Mouse (Mus musculus) kidney, embryonic 16.5 days (tissue): ENCODE results near the gene Arhgef1. TPM values are rescaled to one million over a fixed set of nuclear protein-coding genes. Genes with fewer than 3 reads are reported as not detected.

Experiments
- ATAC-seq: fragments of 200-750 bp; cut with Nextera tagmentation; 2 replicates; pipeline ENCODE4 v1.8.0; 2017; ENCODE audit warnings: moderate TSS enrichment; ENCODE audit not compliant: low FRiP score, low TSS enrichment
- H3K27ac ChIP-seq: fragments of 300-500 bp; sonication (generic); 2 replicates; pipeline ENCODE4 v1.5.1; 2014; ENCODE audit warnings: low read length
- H3K27me3 ChIP-seq: fragments of 300-500 bp; sonication (generic); 2 replicates; pipeline ENCODE4 v1.6.1; 2014; ENCODE audit warnings: low read length, control low read depth, mixed read lengths; ENCODE audit not compliant: insufficient read depth
- H3K36me3 ChIP-seq: fragments of 300-500 bp; sonication (generic); 2 replicates; pipeline ENCODE4 v1.6.1; 2014; ENCODE audit warnings: low read length, control low read depth, mixed read lengths; ENCODE audit not compliant: insufficient read depth
- H3K4me1 ChIP-seq: fragments of 300-500 bp; sonication (generic); 2 replicates; pipeline ENCODE4 v1.6.1; 2014; ENCODE audit warnings: low read length, control low read depth, mixed read lengths; ENCODE audit not compliant: insufficient read depth
- H3K4me2 ChIP-seq: fragments of 300-500 bp; sonication (generic); replicated peaks from 2 replicates; pipeline ENCODE4 v1.6.1; 2014; ENCODE audit warnings: low read depth, low read length
- H3K4me3 ChIP-seq: fragments of 300-500 bp; sonication (generic); 2 replicates; pipeline ENCODE4 v1.5.1; 2014; ENCODE audit warnings: mild to moderate bottlenecking, low read length
- H3K9ac ChIP-seq: fragments of 300-500 bp; sonication (generic); replicated peaks from 2 replicates; pipeline ENCODE4 v1.6.1; 2014; ENCODE audit warnings: low read length
- H3K9me3 ChIP-seq: fragments of 300-500 bp; sonication (generic); 2 replicates; pipeline ENCODE4 v1.6.1; 2016; ENCODE audit warnings: low read length, control low read depth
- WGBS: fragments of 180-500 bp; shearing (Covaris S2); extraction: QIAGEN DNeasy Blood & Tissue Kit; methylation state at CpG from one replicate; pipeline ENCODE4 v1.1.7; 2014; 5-methylcytosine and 5-hydroxymethylcytosine counted together
- polyA plus RNA-seq: library from polyadenylated mRNA; unstranded; fragments of >200 nt; fragmentation: Nextera tagmentation; extraction: Ambion mirVana; gene quantifications from 2 replicates; pipeline ENCODE4 v1.2.1, GENCODE M21; 2015

Arhgef1 gene
- polyA plus RNA-seq, 1 experiment from 2014 or later = 94.7 TPM

- no peaks in the 10 kb centered on the region for H3K36me3 ChIP-seq
- H3K4me3 ChIP-seq = no peak overlapping the region
- no peaks in the 10 kb centered on the region for H3K9me3 ChIP-seq
- no peak for ATAC-seq
- H3K4me2 ChIP-seq = no peak overlapping the region
- H3K27ac ChIP-seq = no peak overlapping the region
- WGBS = 77% methylated on average over 6 of the region's 6 CpGs
- no peak overlapping the region for H3K9ac ChIP-seq
- H3K4me1 ChIP-seq = peaks cover 19% of the 10 kb centered on the region
- no peaks in the 10 kb centered on the region for H3K27me3 ChIP-seq
Measured at GRCm38 (mm10) chr7:24901114-24901513, 1.6 kb upstream of the Arhgef1 start.

GRCm38 (mm10) chr7:24901842-24902241, 870 bp upstream of the Arhgef1 start:
- H3K4me2 ChIP-seq = peak overlapping the region; percentile 94; the same call in 1 of the 2 replicates
- no peaks in the 10 kb centered on the region for H3K27me3 ChIP-seq
- H3K4me3 ChIP-seq = no peak overlapping the region
- H3K9me3 ChIP-seq = no peaks in the 10 kb centered on the region
- peak overlapping the region; percentile 73 for H3K27ac ChIP-seq
- peaks cover 27% of the 10 kb centered on the region for H3K4me1 ChIP-seq
- H3K9ac ChIP-seq = peak overlapping the region; percentile 88
- 42% methylated on average over 1 of the region's 1 CpGs for WGBS
- no peak for ATAC-seq
- no peaks in the 10 kb centered on the region for H3K36me3 ChIP-seq

- Histone ChIP-seq H3K36me3 (no peaks in the 10 kb centered on the region), H3K9me3 (no peaks in the 10 kb centered on the region), H3K4me1 (peaks cover 31% of the 10 kb centered on the region), H3K27ac (peak overlapping the region; percentile 73), H3K27me3 (no peaks in the 10 kb centered on the region), H3K4me2 (peak overlapping the region; percentile 94), H3K9ac (peak overlapping the region; percentile 88), H3K4me3 (peak overlapping the region; percentile 62)
- 44% methylated on average over 2 of the region's 2 CpGs for WGBS
- no peak for ATAC-seq
Measured at GRCm38 (mm10) chr7:24902264-24902629, 465 bp upstream of the Arhgef1 start.

GRCm38 (mm10) chr7:24903444-24903825, 723 bp downstream of the Arhgef1 start:
- Histone ChIP-seq H3K36me3 (peaks cover 4% of the 10 kb centered on the region; the same call in 1 of the 2 replicates), H3K9ac (peak overlapping the region; percentile 88), H3K27ac (peak overlapping the region; percentile 73), H3K9me3 (no peaks in the 10 kb centered on the region), H3K27me3 (no peaks in the 10 kb centered on the region), H3K4me3 (peak overlapping the region; percentile 62), H3K4me1 (peaks cover 35% of the 10 kb centered on the region), H3K4me2 (peak overlapping the region; percentile 94)
- WGBS = 29% methylated on average over 10 of the region's 10 CpGs
- ATAC-seq = no peak

GRCm38 (mm10) chr7:24904070-24904483, 1.4 kb downstream of the Arhgef1 start:
- Histone ChIP-seq H3K4me2 (peak overlapping the region; percentile 94), H3K9ac (peak overlapping the region; percentile 88), H3K4me1 (peaks cover 35% of the 10 kb centered on the region), H3K27me3 (no peaks in the 10 kb centered on the region), H3K36me3 (peaks cover 10% of the 10 kb centered on the region; the same call in 1 of the 2 replicates), H3K9me3 (no peaks in the 10 kb centered on the region), H3K27ac (peak overlapping the region; percentile 84), H3K4me3 (peak overlapping the region; percentile 62)
- ATAC-seq = peak; percentile 98
- WGBS = under 1% methylated on average over 30 of the region's 30 CpGs

- Histone ChIP-seq H3K9me3 (no peaks in the 10 kb centered on the region), H3K9ac (peak overlapping the region; percentile 86), H3K27ac (peak overlapping the region; percentile 84), H3K4me2 (peak overlapping the region; percentile 94), H3K27me3 (no peaks in the 10 kb centered on the region), H3K4me1 (peaks cover 35% of the 10 kb centered on the region), H3K4me3 (peak overlapping the region; percentile 62), H3K36me3 (peaks cover 11% of the 10 kb centered on the region; the same call in 1 of the 2 replicates)
- ATAC-seq = 0 out of 2 replicates have a peak, but pooled peaks have one; percentile 25
- WGBS = 9% methylated on average over 3 of the region's 3 CpGs
Measured at GRCm38 (mm10) chr7:24904936-24905335, 2.2 kb downstream of the Arhgef1 start.

- no peak overlapping the region for H3K4me2 ChIP-seq
- H3K4me1 ChIP-seq = peaks cover 35% of the 10 kb centered on the region
- WGBS = 21% methylated on average over 6 of the region's 6 CpGs
- no peak overlapping the region for H3K4me3 ChIP-seq
- ATAC-seq = no peak
- no peak overlapping the region for H3K27ac ChIP-seq
- H3K36me3 ChIP-seq = peaks cover 15% of the 10 kb centered on the region; the same call in 1 of the 2 replicates
- H3K27me3 ChIP-seq = no peaks in the 10 kb centered on the region
- peak overlapping the region; percentile 13; the same call in 1 of the 2 replicates for H3K9ac ChIP-seq
- no peaks in the 10 kb centered on the region for H3K9me3 ChIP-seq
Measured at GRCm38 (mm10) chr7:24906551-24906950, 3.8 kb downstream of the Arhgef1 start.

GRCm38 (mm10) chr7:24907211-24907748, 4.6 kb downstream of the Arhgef1 start:
- Histone ChIP-seq H3K27me3 (no peaks in the 10 kb centered on the region), H3K4me3 (no peak overlapping the region), H3K9me3 (no peaks in the 10 kb centered on the region), H3K4me1 (peaks cover 30% of the 10 kb centered on the region), H3K27ac (peak overlapping the region; percentile 8; the same call in 1 of the 2 replicates), H3K36me3 (peaks cover 20% of the 10 kb centered on the region; the same call in 1 of the 2 replicates), H3K9ac (peak overlapping the region; percentile 13; the same call in 1 of the 2 replicates), H3K4me2 (peak overlapping the region; percentile 14; the same call in 1 of the 2 replicates)
- ATAC-seq = no peak
- WGBS = 19% methylated on average over 13 of the region's 13 CpGs

GRCm38 (mm10) chr7:24912480-24912879, 9.8 kb downstream of the Arhgef1 start:
- WGBS = 91% methylated on average over 14 of the region's 14 CpGs
- Histone ChIP-seq H3K9me3 (no peaks in the 10 kb centered on the region), H3K9ac (no peak overlapping the region), H3K4me1 (peaks cover 2% of the 10 kb centered on the region; the same call in 1 of the 2 replicates), H3K27me3 (no peaks in the 10 kb centered on the region), H3K4me3 (no peak overlapping the region), H3K27ac (no peak overlapping the region), H3K4me2 (no peak overlapping the region), H3K36me3 (peaks cover 42% of the 10 kb centered on the region)
- no peak for ATAC-seq

- Histone ChIP-seq H3K4me2 (no peak overlapping the region), H3K4me3 (no peak overlapping the region), H3K9me3 (no peaks in the 10 kb centered on the region), H3K27ac (no peak overlapping the region), H3K4me1 (no peaks in the 10 kb centered on the region), H3K9ac (no peak overlapping the region), H3K36me3 (peaks cover 57% of the 10 kb centered on the region), H3K27me3 (no peaks in the 10 kb centered on the region)
- peak; percentile 65 for ATAC-seq
- WGBS = 89% methylated on average over 20 of the region's 20 CpGs
Measured at GRCm38 (mm10) chr7:24918763-24919323, 16.1 kb downstream of the Arhgef1 start.
